Mouse (Mus musculus): ENCODE data around the gene Uxs1.

DNA sequence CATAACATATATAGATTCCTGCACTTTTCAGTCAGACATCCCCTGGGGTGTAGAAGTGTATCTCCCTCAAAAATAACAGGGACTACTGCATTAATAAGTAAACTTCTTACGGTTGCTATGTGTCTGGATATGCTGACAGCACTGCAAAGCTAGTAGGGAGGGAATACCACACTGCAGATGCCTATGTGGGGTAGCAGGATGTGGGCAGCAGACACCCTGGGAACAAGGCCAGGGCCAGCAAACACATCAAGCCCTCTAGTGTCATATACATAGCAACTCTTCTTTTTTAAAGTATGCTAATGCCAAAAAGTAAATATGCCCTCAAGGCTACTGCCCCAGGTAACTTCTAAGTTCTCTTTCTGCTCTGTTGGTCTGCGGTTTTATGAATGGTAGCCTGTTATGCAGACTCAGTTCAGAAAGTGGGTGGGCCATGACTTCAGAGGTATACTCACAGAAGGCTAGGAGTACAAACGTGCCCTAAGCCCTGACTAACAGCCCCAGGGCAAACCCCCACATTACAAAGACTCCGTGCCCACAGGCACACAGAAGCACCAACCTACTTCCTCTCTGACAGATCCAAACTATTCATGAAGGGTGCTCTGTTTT, 59.1 kb downstream of the Uxs1 start:
- TF ChIP-seq CTCF (IDR thresholded peaks at IDR 0.05) (no peak), EP300 (IDR thresholded peaks at IDR 0.05) (no peak)
